Mouse (Mus musculus) kidney, adult 9 months (tissue): Measurements from ENCODE around the gene Gm17482.
"Not testable (repeated sequence)": the region's sequence is repeated elsewhere in the genome, so short reads cannot be mapped to it uniquely, and the experiment has no call there.

Experiments
- DNase-seq: peaks from one replicate; pipeline ENCODE4 v3.0.0; 2022

Gm17482 gene

DNA sequence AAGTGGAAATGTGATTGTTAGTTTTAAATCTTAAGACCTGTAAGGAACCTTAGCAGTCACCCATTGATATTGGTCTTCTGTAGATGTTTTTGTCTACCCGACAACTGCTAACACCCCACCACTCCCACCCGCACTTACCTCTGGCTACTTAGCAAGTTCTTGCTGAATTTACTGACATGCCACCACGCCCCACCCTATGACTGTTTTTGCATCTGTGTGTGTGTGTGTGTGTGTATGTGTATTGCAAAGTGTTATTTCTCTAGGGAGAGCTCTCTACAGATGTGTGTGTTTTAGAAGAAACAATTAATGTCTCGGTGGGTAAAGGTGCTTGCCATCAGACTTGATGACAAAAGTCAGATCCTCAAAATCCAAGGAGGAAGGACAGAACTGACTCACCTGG, at the start of gene Gm17482:
Gene Gm17482 (plus strand): TSS at position 301 of the 400 bp plus-strand sequence.
- DNase-seq: no peak

- peak; percentile 34 for DNase-seq
Observed at GRCm38 (mm10) chr6:115178826-115179225, 48.3 kb upstream of the Gm17482 start.

GRCm38 (mm10) chr6:115181094-115181493, 46.0 kb upstream of the Gm17482 start:
- no peak for DNase-seq

DNA sequence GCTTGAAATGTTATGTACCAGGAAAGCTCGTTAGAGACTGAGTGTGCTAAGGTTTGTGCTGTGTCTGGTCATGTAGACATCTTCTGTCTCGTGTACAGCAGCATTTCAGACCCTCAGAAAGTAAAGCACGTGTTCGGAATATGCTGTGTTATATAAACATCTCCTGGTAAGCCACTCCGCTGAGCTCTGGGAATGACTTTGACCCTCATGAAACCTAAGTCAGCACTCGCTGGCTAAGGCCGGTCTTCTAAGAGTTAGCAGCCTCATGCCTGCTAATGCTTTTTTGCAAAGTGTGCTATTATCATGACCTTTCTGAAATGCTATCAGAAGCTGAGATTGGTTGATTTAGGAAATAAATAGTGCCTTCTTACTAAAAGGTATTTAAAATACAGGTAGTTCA, 36.0 kb upstream of the Gm17482 start:
- peak; percentile 68 for DNase-seq

DNA sequence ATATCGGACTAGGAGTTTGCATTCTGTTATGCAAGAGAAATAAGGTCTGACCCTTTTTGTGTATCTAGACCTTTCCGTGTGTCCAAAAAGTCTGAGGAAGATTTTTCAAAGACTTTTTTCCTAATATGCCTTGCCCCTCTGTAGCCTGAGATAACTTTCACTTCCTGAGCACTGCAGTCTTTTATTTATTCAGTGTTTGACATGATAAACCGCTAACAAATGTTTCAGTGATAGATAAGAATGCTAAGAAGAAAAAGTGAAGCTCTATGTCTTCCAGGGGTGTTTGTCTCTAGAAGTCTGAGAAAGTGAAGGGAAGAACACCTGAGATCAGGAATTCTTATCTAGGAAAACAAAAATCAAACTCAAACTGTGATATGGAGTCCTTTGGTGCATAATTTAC, 26.4 kb upstream of the Gm17482 start:
- no peak for DNase-seq

- no peak for DNase-seq
Observed at GRCm38 (mm10) chr6:115203029-115203428, 24.1 kb upstream of the Gm17482 start.

DNA sequence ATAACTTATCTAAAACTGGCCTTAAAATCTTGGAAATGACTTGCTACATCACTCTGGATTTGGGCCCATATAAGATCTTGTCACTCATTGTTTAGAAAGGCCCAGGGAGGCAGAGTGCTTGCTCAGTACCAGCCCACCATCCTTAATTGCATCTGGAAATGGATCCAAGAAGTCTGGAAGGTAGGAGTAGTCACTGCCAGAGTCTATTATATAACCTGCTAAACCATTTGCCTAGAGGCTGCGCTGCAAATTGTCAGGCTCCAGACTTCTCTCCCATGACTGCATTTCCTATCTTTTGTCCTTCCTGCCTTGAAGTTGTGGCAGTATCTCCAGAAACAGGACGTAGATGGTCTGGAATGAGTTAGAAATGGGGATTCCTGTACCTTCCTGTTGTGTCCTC, 17.0 kb upstream of the Gm17482 start:
- no peak for DNase-seq

DNA sequence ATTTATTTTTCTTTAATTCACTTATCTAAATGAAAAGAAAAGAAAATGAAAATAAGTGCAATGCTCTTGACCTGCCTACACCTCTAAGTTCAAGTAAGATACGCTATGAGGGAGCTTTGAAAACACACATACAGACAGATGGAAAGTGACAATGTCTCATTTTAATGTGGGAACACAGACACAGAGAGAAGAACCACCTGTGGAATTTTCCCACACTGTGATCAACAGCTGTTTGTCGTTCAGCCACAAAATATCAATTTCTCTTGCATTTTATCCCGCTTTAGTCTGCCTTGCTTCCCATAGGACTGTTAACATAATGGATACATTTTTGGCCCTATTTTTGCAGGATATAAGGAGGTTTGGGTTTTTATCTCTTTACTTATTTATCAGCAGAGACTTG, 16.3 kb upstream of the Gm17482 start:
- DNase-seq: no peak

GRCm38 (mm10) chr6:115212132-115212903, 14.8 kb upstream of the Gm17482 start:
- DNase-seq: peak; percentile 13

GRCm38 (mm10) chr6:115213129-115213528, 14.0 kb upstream of the Gm17482 start:
- no peak for DNase-seq

GRCm38 (mm10) chr6:115221215-115221641, 5.9 kb upstream of the Gm17482 start:
- DNase-seq: no peak

DNA sequence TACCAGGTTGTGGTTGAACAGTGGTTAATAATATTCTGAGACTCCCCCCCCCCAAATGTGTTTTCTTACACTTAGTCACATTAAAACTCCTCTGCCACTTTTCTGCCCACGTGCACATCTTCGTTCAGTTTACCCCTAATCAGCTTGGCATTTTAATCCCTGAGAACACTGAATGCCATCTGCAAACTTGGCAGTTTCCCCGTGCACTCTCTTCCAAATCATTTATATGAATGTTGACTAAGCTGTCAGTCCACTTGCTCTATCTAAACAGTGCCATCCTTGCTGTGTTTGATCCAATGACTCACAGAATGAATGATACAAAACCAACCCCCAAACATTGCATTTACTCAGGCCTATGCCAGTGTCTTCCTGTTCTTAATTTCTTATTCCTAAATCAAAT, 1.6 kb upstream of the Gm17482 start:
- no peak for DNase-seq

DNA sequence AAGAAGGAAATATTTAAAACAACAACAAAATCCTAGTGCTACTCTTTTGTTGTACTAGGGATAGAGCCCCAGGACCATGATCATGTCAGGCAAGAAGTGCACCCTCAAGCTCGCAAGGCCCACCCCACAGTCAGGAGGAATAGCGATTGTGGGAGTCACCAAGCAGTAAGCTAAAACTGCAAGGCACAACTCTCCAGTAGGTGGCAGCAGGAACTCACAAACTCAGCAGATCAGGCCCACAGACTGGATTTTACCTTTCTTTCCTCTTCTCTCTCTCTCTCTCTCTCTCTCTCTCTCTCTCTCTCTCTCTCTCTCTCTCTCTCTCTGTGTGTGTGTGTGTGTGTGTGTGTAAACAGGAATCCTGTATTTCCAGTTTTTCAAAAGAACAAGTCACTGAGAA, 386 bp downstream of the Gm17482 start:
- DNase-seq: peak; percentile 82

DNA sequence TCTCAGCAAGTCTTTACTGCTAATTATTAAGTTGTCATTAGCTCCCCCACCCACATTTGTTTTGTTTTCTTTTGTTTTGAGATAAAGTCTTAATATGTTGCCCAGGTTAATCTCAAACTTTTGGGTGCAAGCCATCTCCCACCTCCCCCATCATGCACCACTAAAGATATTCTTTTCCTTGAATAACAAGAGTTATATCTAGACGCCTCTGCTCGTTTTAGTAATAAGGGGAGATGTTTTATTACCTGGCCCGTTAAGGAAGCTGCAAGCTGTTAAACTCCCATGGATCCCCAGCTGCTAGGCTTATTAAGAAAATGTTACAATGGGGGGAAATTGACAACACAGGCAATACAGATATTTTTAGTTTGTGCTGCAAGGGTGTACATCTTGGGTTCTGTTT, 3.4 kb downstream of the Gm17482 start:
- no peak for DNase-seq

DNA sequence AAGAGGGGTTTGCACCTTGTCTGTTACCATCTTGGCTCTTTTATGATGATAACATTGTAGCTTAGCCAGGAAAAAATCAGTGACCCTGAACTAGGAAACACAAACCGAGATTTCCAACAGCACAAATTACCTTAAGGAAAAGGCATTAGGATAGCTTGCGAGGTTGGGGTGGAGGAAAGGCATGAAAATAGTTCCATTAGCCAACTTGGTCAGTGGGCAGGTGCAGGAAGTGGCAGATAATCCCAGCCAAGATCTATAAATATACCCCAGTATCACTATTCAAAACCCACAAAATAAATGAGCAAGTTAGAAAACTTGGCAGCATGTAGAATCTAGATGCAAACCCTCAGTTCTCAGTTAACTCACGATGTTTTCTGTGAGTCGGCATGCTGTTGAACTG, 4.7 kb downstream of the Gm17482 start:
- DNase-seq: no peak

GRCm38 (mm10) chr6:115232562-115232961, 5.4 kb downstream of the Gm17482 start:
- DNase-seq: no peak

DNA sequence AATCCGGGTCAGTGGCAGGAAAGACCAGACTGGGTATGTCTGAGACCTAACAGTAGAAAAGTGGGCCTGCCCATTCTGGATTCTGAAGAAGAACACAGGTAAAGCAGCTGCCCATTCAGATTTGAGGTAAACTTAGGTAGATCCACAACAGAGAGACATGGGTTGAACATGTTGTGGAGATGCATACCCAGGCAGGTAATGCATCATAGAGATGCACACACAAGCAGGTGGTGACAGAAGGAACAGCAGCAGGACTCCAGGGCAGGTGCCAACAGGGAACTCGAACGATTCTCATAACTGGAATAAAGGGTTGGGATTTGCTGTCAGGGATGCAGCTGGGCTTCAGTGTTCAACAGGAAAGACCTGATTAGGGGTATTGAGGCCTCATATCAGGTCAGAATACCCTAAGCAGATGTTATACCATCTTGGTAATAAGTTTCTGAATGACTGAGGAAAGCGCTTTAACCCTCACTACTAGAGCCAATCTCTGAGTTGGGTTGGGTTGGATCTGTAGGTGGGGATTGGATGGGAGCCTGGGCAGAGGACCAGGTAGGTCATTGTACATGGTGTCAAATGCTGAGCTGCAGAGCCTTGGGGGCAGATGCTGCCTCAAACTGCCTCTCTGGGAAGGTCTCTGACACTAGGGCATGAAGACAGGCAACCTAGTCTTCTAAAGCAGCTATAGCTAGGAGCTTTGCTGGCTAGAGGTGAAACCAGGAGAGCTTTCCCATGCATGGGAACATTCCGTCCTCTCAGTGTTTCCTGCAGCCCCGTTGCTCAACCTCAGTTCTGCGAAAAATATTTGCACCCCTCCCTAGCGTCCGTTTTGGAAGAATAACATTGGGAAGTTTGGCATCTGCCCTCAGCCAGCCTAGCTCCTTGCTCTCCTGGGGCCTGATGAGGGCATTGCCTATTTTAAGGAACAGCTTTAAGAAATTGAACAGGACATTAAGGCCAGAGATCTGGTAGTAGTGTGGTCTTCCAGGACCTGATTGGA, 11.2 kb downstream of the Gm17482 start:
- no peak for DNase-seq

GRCm38 (mm10) chr6:115239335-115239734, 12.2 kb downstream of the Gm17482 start:
- no peak for DNase-seq

DNA sequence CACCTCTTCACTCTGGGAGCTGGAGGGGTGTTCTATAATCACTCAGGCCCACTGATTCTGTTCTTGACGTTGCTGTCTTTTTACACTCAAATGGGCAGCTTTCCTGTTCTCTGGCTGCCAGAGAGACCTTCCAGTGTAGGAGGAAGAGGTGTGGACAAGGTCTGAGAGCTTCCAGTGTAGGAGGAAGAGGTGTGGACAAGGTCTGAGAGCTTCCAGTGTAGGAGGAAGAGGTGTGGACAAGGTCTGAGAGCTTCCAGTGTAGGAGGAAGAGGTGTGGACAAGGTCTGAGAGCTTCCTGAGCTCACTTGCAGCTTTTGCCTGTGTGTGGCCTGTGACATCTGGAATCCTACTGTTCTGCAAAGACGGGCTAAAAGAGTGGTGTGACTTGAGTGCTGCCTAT, 13.3 kb downstream of the Gm17482 start:
- DNase-seq: not testable (repeated sequence)

- DNase-seq: no peak
Observed at GRCm38 (mm10) chr6:115241131-115241699, 14.1 kb downstream of the Gm17482 start.

- no peak for DNase-seq
Observed at GRCm38 (mm10) chr6:115241939-115242338, 14.8 kb downstream of the Gm17482 start.

GRCm38 (mm10) chr6:115244222-115244621, 17.1 kb downstream of the Gm17482 start:
- DNase-seq: no peak

DNA sequence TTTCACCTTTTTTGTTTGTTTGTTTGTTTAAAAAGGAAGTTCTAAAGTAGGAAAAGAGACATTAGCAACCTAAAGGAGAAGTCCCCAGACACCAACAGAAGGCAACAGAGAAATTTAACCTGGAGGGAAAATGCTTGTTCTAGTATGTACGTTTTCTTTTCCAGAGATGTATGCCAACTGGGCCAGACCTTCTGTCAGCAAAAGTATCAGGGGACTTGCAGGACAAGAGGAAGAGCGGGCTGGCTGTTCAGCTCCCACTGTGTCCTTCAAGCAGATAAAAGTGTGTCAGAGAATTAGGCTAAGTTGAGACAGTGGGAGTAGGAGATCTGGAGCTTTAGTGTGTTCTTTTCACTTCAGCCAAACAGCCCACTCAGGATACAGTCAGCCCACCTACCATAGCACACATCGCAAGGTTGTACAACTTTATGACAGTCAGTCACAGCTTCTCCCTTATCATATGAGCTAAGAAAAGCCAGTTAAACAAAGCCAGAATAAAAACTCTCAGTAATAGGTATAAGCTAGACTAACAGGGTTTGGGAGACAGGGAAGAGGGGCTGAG, 18.4 kb downstream of the Gm17482 start:
- DNase-seq: no peak
